Mouse (Mus musculus): ENCODE results near the gene Braf. TPM values are rescaled to one million over a fixed set of nuclear protein-coding genes. Genes with fewer than 3 reads are reported as not detected.

The Braf gene
- polyA plus RNA-seq, 1 experiment from 2014 or later: 28.0 TPM

DNA sequence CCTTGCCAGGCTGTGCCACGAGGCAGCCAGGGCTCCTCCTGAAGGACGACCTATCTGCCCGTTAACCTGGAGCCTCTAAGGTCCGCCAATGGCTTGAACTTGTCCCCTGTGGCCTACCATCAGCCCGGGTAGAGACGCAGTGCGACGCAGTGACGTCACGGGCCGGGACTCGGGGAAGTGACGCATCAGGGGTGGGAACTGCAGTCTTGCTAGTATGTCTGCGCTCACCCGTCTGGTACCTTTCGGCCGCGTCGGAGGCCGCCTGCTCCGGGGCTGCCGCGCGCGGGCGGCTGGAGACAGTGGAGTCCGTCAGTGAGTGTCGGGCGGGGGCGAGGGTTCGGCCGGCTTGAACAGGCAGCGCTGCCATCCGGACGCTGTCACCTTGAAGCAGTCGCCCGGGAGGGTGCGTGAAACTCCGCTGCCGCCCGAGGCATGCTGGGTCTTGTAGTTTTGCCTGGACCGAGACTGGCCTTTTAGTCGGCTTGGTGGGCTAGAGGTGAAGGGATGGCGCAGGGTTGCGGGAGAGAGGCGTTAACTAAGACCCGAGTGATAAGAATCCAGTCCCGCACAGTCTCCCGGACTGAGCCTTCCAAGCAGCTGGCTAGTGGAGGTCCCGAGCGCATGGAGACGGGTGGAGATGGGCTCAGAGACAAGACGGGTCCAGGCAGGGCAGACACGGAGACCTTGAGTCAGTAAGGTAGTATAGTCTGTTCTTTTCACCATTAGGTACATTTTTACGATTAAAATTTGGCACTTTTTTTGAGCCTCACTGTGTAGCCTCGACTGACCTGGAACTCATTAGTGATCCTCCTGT is 132.7 kb downstream of the Braf start, which contains the start of gene Ndufb2:
Ndufb2 (plus strand) TSS at position 174 of the 814 bp plus-strand sequence.
- peak; percentile 97 for DNase-seq (ENCODE audit: low spot score)
- H3K27ac ChIP-seq: peak within 1 kb of the TSS; percentile 97
- WGBS: under 1% methylated on average over 56 of the region's 56 CpGs
- peak within 1 kb of the TSS; percentile 86 for H3K9ac ChIP-seq
- H3K9me3 ChIP-seq (ENCODE audit: control insufficient read depth, low read length): no peaks in the 10 kb centered on the region
- H3K4me2 ChIP-seq (replicated peaks): peak within 1 kb of the TSS; percentile 69
- H3K27me3 ChIP-seq (ENCODE audit: control insufficient read depth, insufficient read depth, low read length): no peaks in the 10 kb centered on the region
- peaks cover 37% of the 10 kb centered on the region for H3K36me3 ChIP-seq (replicated peaks; ENCODE audit: control insufficient read depth, insufficient read depth)
- peak; percentile 98 for ATAC-seq (ENCODE audit: low FRiP score)
- H3K4me1 ChIP-seq (replicated peaks; ENCODE audit: control insufficient read depth, insufficient read depth, low read length): peaks cover 16% of the 10 kb centered on the region
- peak within 1 kb of the TSS; percentile 85 for H3K4me3 ChIP-seq (replicated peaks; ENCODE audit: low read length)

GRCm38 (mm10) chr6:39591481-39591880 is 133.8 kb downstream of the Braf start:
- Histone ChIP-seq H3K9ac (no peak overlapping the region), H3K9me3 (ENCODE audit: control insufficient read depth, low read length) (no peaks in the 10 kb centered on the region), H3K27ac (no peak overlapping the region), H3K27me3 (ENCODE audit: control insufficient read depth, insufficient read depth, low read length) (no peaks in the 10 kb centered on the region), H3K4me2 (replicated peaks) (no peak overlapping the region), H3K4me3 (replicated peaks; ENCODE audit: low read length) (no peak overlapping the region), H3K4me1 (replicated peaks; ENCODE audit: control insufficient read depth, insufficient read depth, low read length) (peaks cover 16% of the 10 kb centered on the region), H3K36me3 (replicated peaks; ENCODE audit: control insufficient read depth, insufficient read depth) (peaks cover 37% of the 10 kb centered on the region)
- ATAC-seq (ENCODE audit: low FRiP score) (no peak), DNase-seq (ENCODE audit: low spot score) (no peak)
- 93% methylated on average over 4 of the region's 4 CpGs for WGBS

DNA sequence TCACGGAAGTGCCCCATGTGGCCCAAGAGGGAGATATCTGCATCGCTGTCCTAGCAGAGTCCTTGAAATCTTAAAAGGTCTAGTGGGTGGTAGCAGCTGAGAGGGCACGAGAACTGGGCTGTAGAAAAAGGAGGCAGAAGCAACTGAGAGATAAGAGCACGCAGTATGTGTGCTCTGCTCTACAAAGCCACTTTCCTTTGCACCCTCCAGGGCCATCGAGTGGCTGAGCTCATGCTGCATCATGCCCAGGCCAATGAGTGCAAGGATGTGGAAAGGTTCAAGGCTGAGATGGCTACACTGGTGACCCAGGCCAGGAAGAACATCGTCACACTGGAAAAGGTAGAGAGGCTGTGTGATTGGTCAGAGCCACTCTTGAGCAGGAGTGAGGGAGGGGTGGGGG is 139.7 kb downstream of the Braf start, which contains the start of gene Gm42420:
Gm42420 (plus strand) TSS at position 237 of the 400 bp plus-strand sequence.
- no peaks in the 10 kb centered on the region for H3K9me3 ChIP-seq (ENCODE audit: control insufficient read depth, low read length)
- no peak within 1 kb of the TSS for H3K9ac ChIP-seq
- no peaks in the 10 kb centered on the region for H3K27me3 ChIP-seq (ENCODE audit: control insufficient read depth, insufficient read depth, low read length)
- H3K4me1 ChIP-seq (replicated peaks; ENCODE audit: control insufficient read depth, insufficient read depth, low read length): no peaks in the 10 kb centered on the region
- no peak for ATAC-seq (ENCODE audit: low FRiP score)
- H3K36me3 ChIP-seq (replicated peaks; ENCODE audit: control insufficient read depth, insufficient read depth): peaks cover 92% of the 10 kb centered on the region
- 94% methylated on average over 6 of the region's 6 CpGs for WGBS
- H3K4me2 ChIP-seq (replicated peaks): no peak within 1 kb of the TSS
- DNase-seq (ENCODE audit: low spot score): no peak
- H3K27ac ChIP-seq: no peak within 1 kb of the TSS
- no peak within 1 kb of the TSS for H3K4me3 ChIP-seq (replicated peaks; ENCODE audit: low read length)

DNA sequence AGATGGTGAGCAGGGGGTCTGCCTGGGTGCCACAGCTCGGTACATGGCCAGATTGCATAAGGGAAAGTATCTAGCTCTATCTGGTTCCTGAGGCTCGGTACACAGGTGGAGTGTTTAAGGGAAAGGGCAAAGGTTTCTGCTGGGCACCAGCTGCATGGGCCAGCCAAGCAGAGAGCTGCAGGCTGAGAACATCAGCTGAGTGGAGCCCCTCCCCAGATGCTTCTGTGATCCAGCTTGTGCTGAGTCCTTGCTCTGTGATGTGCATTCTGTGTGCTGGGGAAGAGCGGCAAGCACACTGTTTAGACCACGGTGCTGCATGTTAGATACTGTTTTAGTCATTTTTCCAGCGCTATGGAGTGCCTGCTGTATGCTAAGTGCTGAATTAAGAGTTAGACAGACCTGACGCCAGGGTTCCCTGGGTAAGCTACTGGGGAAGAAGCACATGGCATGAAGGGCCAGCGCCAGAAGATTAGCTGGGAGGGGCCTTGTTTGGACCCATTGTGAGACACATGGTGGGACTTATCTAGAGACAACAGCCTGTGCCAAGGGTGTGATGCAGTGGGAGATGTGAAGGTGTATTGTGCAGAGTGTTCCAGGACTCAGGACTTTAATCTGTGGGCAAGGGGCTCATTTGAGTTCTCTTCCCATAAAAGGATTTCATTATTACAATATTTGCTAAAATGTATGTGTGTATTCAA is 144.0 kb downstream of the Braf start:
- DNase-seq (ENCODE audit: low spot score): no peak
- WGBS: 81% methylated on average over 7 of the region's 7 CpGs
- no peaks in the 10 kb centered on the region for H3K9me3 ChIP-seq (ENCODE audit: control insufficient read depth, low read length)
- no peaks in the 10 kb centered on the region for H3K27me3 ChIP-seq (ENCODE audit: control insufficient read depth, insufficient read depth, low read length)
- peaks cover 78% of the 10 kb centered on the region for H3K36me3 ChIP-seq (replicated peaks; ENCODE audit: control insufficient read depth, insufficient read depth)
- ATAC-seq (ENCODE audit: low FRiP score): no peak
- H3K27ac ChIP-seq: no peak overlapping the region
- H3K9ac ChIP-seq: no peak overlapping the region
- no peak overlapping the region for H3K4me2 ChIP-seq (replicated peaks)
- no peak overlapping the region for H3K4me3 ChIP-seq (replicated peaks; ENCODE audit: low read length)
- no peaks in the 10 kb centered on the region for H3K4me1 ChIP-seq (replicated peaks; ENCODE audit: control insufficient read depth, insufficient read depth, low read length)

- DNase-seq (ENCODE audit: low spot score): no peak
- no peak for ATAC-seq (ENCODE audit: low FRiP score)
- Histone ChIP-seq H3K27ac (no peak overlapping the region), H3K27me3 (ENCODE audit: control insufficient read depth, insufficient read depth, low read length) (no peaks in the 10 kb centered on the region), H3K4me3 (replicated peaks; ENCODE audit: low read length) (no peak overlapping the region), H3K36me3 (replicated peaks; ENCODE audit: control insufficient read depth, insufficient read depth) (peaks cover 71% of the 10 kb centered on the region), H3K9ac (no peak overlapping the region), H3K9me3 (ENCODE audit: control insufficient read depth, low read length) (no peaks in the 10 kb centered on the region), H3K4me1 (replicated peaks; ENCODE audit: control insufficient read depth, insufficient read depth, low read length) (no peaks in the 10 kb centered on the region), H3K4me2 (replicated peaks) (no peak overlapping the region)
- WGBS: 85% methylated on average over 2 of the region's 2 CpGs
Measured at GRCm38 (mm10) chr6:39580558-39580957, 144.7 kb downstream of the Braf start.

DNA sequence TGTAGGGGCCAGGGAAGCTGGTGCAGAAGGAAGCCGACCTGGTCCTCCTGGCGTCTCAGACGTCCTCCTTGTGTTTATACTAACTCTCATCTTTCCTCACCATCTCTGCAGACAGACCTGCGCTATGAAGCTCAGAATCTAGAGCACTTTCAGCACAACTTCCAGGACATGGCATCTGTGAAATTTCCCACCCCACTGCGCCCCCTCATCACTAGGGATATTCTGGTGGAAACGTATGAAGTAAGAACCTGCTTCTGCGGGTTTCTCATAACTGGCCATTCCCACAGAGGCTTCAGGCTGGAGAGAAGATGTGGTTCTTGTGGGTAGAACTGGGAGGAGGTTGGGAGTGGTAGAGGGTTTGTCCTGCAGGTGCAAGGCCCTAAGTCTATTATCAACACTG is 145.7 kb downstream of the Braf start:
- Histone ChIP-seq H3K36me3 (replicated peaks; ENCODE audit: control insufficient read depth, insufficient read depth) (peaks cover 62% of the 10 kb centered on the region), H3K27ac (no peak overlapping the region), H3K9me3 (ENCODE audit: control insufficient read depth, low read length) (no peaks in the 10 kb centered on the region), H3K9ac (no peak overlapping the region), H3K4me2 (replicated peaks) (no peak overlapping the region), H3K4me3 (replicated peaks; ENCODE audit: low read length) (no peak overlapping the region), H3K4me1 (replicated peaks; ENCODE audit: control insufficient read depth, insufficient read depth, low read length) (peaks cover 7% of the 10 kb centered on the region), H3K27me3 (ENCODE audit: control insufficient read depth, insufficient read depth, low read length) (no peaks in the 10 kb centered on the region)
- DNase-seq (ENCODE audit: low spot score): no peak
- ATAC-seq (ENCODE audit: low FRiP score): no peak
- 92% methylated on average over 7 of the region's 7 CpGs for WGBS

DNA sequence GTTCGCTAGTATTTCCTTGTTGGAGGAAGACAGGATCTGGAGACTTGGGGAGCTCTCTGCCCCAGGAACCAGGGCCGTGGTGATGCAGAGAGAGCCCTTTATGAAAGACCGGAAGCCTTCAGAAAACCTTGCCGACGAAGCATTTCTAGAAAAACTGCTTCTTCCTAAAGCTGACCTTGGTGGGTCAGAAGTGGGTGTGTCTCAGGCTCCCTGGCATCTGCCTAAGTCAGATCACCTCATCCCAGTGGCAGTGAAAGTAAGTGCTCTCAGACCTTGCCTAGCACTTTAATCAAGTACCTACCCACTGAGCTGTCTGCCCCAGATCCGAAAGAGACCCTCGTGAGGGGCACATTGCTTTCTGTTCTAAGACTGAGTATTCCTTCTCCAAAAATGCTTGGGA is 150.3 kb downstream of the Braf start:
- ATAC-seq (ENCODE audit: low FRiP score) (no peak), DNase-seq (ENCODE audit: low spot score) (no peak)
- Histone ChIP-seq H3K4me3 (replicated peaks; ENCODE audit: low read length) (peak overlapping the region; percentile 80), H3K4me2 (replicated peaks) (peak overlapping the region; percentile 80), H3K27me3 (ENCODE audit: control insufficient read depth, insufficient read depth, low read length) (no peaks in the 10 kb centered on the region), H3K36me3 (replicated peaks; ENCODE audit: control insufficient read depth, insufficient read depth) (peaks cover 21% of the 10 kb centered on the region), H3K4me1 (replicated peaks; ENCODE audit: control insufficient read depth, insufficient read depth, low read length) (peaks cover 11% of the 10 kb centered on the region), H3K27ac (peak overlapping the region; percentile 96), H3K9ac (peak overlapping the region; percentile 91), H3K9me3 (ENCODE audit: control insufficient read depth, low read length) (no peaks in the 10 kb centered on the region)
- 74% methylated on average over 7 of the region's 7 CpGs for WGBS

DNA sequence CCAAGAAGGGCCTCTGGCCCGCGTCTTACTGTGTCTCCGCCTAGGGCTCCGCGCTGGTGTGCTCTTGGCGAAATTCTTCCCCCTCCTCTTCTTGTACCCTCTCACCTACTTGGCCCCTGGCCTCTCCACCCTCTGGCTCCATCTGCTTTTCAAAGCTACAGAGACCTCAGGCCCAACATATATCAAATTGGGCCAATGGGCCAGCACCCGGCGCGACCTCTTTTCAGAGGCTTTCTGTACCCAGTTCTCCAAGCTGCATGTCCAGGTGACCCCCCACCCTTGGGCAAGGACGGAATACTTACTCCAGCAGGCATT is 150.8 kb downstream of the Braf start:
- Histone ChIP-seq H3K27me3 (ENCODE audit: control insufficient read depth, insufficient read depth, low read length) (no peaks in the 10 kb centered on the region), H3K27ac (peak overlapping the region; percentile 96), H3K9ac (peak overlapping the region; percentile 91), H3K4me1 (replicated peaks; ENCODE audit: control insufficient read depth, insufficient read depth, low read length) (peaks cover 11% of the 10 kb centered on the region), H3K4me3 (replicated peaks; ENCODE audit: low read length) (peak overlapping the region; percentile 80), H3K9me3 (ENCODE audit: control insufficient read depth, low read length) (no peaks in the 10 kb centered on the region), H3K36me3 (replicated peaks; ENCODE audit: control insufficient read depth, insufficient read depth) (peaks cover 16% of the 10 kb centered on the region), H3K4me2 (replicated peaks) (peak overlapping the region; percentile 80)
- ATAC-seq (ENCODE audit: low FRiP score): peak; percentile 35
- 21% methylated on average over 10 of the region's 10 CpGs for WGBS
- no peak for DNase-seq (ENCODE audit: low spot score)

DNA sequence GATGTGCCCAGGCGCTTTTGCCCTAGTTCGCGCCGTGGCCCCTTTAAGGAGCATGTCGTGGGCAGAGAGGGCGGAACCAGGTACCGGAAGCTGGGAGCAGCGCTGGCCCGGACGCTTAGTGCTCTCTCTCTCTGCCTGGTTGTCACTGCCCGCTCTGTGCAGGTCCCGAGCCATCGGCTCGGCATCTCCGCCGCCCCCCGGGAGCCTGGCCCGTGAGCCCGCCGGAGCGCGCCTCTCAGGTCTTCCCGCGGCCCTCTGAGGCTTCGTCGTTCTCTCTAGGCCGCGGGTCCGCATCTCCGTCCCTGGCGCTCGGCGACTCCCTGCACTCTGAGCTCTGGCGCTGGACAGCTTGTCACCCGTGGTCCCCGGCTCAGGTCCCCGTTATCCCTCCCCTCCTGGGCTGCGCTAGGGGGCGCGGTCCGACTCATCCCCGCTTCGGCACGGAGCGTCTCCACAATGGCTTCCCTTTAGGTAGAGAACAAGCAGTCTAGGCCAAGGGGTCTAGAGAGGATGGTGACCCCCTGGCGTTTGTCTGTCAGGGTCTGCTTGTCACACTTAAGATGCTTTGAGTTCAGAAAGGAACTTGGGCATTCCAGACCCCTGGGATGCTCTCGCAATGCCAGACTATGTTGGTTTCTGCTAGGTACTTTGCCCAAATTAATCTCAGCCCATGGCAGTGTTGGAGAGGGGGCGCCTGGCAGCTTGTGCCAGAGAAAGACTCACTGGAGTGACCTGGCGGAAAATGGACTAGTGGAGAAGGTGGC is 151.3 kb downstream of the Braf start, which contains the start of gene Adck2:
Adck2 (plus strand) TSS at position 83 of the 764 bp plus-strand sequence.
- under 1% methylated on average over 49 of the region's 49 CpGs for WGBS
- ATAC-seq (ENCODE audit: low FRiP score) (peak; percentile 95), DNase-seq (ENCODE audit: low spot score) (peak; percentile 82)
- Histone ChIP-seq H3K9ac (peak within 1 kb of the TSS; percentile 91), H3K4me2 (replicated peaks) (peak within 1 kb of the TSS; percentile 80), H3K27me3 (ENCODE audit: control insufficient read depth, insufficient read depth, low read length) (no peaks in the 10 kb centered on the region), H3K4me1 (replicated peaks; ENCODE audit: control insufficient read depth, insufficient read depth, low read length) (peaks cover 11% of the 10 kb centered on the region), H3K27ac (peak within 1 kb of the TSS; percentile 96), H3K36me3 (replicated peaks; ENCODE audit: control insufficient read depth, insufficient read depth) (peaks cover 11% of the 10 kb centered on the region), H3K9me3 (ENCODE audit: control insufficient read depth, low read length) (no peaks in the 10 kb centered on the region), H3K4me3 (replicated peaks; ENCODE audit: low read length) (peak within 1 kb of the TSS; percentile 80)

Data from hindbrain, embryonic 14.5 days (tissue).